Mouse (Mus musculus) adrenal gland, adult 10 weeks (tissue): Measurements from ENCODE around the gene 2310079G19Rik. TPM values are rescaled to one million over a fixed set of nuclear protein-coding genes. Genes with fewer than 3 reads are reported as not detected.

ENCODE experiments used
- polyA plus RNA-seq: library from polyadenylated mRNA; stranded (reverse); fragments of 350-450 nt; fragmentation: Illumina TruSeq; extraction: RNeasy Lipid Tissue Mini Kit (QIAGEN cat#74804); gene quantifications from one replicate; pipeline ENCODE4 v1.2.3, GENCODE M21; 2014; ENCODE audit warnings: low read depth, low replicate concordance

The 2310079G19Rik gene
- polyA plus RNA-seq: not detected

GRCm38 (mm10) chr16:88627566-88627965, at the start of gene 2310079G19Rik:
Gene 2310079G19Rik (minus strand): TSS chr16:88627666.

DNA sequence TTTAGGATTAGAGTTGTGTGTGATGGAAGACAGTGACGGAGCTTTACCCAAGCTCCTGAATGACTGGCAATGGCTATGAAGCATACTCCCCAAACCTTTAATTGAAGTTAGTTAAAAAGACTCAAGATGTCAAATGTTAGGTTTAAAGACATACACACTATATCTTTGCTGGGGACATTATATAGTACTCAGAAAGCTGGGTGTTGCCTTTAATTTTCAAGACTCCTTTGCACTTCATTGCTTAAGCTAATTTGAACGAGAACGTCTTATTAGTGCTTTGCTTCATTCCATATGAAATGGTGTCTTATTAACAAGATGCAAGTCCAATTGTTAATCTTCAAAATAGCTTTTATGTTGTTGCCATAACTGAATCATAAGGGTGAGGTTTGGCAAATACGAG, 44.1 kb upstream of the 2310079G19Rik start, which contains the start of gene Krtap27-1:
Gene Krtap27-1 (minus strand): TSS at position 101 of the 400 bp plus-strand sequence.

GRCm38 (mm10) chr16:88647358-88647846, 19.9 kb upstream of the 2310079G19Rik start, which contains the start of gene Krtap26-1:
Gene Krtap26-1 (minus strand): TSS chr16:88647796.

DNA sequence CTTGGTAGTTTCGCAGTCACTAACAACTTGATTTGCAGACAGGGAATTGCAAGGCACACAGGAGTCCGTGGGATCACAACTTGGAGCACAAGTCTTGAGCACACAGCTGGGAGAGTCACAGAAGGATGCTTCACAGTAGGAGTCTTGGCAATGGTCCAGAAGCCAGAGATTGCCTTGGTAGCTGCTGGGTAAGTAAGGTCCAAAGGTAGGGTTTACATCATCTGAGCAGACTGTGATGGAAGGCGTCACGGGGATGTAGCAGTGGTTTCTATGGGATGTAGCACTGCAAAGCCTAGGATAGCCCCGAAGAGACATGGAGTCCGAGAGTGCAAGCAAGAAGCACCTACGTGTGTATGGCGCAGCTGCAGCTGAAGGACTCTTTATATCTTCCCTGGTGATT, 15.5 kb downstream of the 2310079G19Rik start, which contains the start of gene Krtap24-1:
Gene Krtap24-1 (minus strand): TSS at position 358 of the 400 bp plus-strand sequence.

Other genes starting within 250 kb of the 2310079G19Rik start
- not detected for gene Cldn17, start 120.7 kb downstream of the 2310079G19Rik start, polyA plus RNA-seq
- gene Cldn8, start 64.5 kb downstream of the 2310079G19Rik start, polyA plus RNA-seq: not detected
- gene Krtap24-1, start 15.4 kb downstream of the 2310079G19Rik start, polyA plus RNA-seq: not detected
- gene Krtap26-1, start 20.1 kb upstream of the 2310079G19Rik start, polyA plus RNA-seq: not detected
- gene Krtap27-1, start 44.0 kb upstream of the 2310079G19Rik start, polyA plus RNA-seq: not detected
- gene 2310061N02Rik, start 80.3 kb upstream of the 2310079G19Rik start, polyA plus RNA-seq: not detected
- not detected for gene Krtap13-1, start 101.2 kb upstream of the 2310079G19Rik start, polyA plus RNA-seq
- not detected for gene Krtap13, start 124.0 kb upstream of the 2310079G19Rik start, polyA plus RNA-seq
- not detected for gene 2310034C09Rik, start 131.2 kb upstream of the 2310079G19Rik start, polyA plus RNA-seq
- gene 2310057N15Rik, start 146.5 kb upstream of the 2310079G19Rik start, polyA plus RNA-seq: not detected
- gene Gm5965, start 150.2 kb upstream of the 2310079G19Rik start, polyA plus RNA-seq: not detected
- gene Gm20741, start 184.6 kb upstream of the 2310079G19Rik start, polyA plus RNA-seq: not detected
- gene Krtap15, start 192.5 kb upstream of the 2310079G19Rik start, polyA plus RNA-seq: not detected
- not detected for gene Krtap14, start 198.5 kb upstream of the 2310079G19Rik start, polyA plus RNA-seq
- not detected for gene Krtap19-1, start 241.7 kb upstream of the 2310079G19Rik start, polyA plus RNA-seq
- not detected for gene Krtap19-2, start 246.6 kb upstream of the 2310079G19Rik start, polyA plus RNA-seq